Mouse (Mus musculus): ENCODE measurements at regions not wholly inside any gene's neighbourhood (a gene's known extent, or its start where the extent isn't known, plus 50 kb on each side); places are given as distances from the start of the nearest gene placed in this dataset.

DNA sequence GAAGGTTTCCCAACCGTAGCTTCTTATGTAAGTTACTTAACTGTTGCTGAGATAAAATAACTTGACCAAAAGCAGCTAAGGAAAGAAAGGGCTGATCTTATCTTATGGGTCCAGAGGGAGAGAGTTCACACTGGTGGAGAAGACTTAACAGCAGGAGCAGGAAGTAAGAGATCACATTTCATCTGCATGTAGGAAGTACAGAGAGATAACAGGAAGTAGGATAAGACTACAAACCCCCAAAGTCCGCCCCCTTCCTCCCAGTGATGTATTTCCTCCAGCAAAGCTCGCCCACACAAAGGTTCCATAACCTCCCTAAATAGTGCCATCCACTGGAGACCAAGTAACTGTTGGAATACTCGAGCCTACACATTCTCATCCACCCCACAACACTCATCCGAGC lies 79.2 kb upstream of the Tbc1d5 start:
- no peak for DNase-seq (ENCODE audit: low spot score)

- DNase-seq (ENCODE audit: low spot score): no peak
Observed at GRCm38 (mm10) chr17:51248543-51248942, 69.4 kb upstream of the Tbc1d5 start.

DNA sequence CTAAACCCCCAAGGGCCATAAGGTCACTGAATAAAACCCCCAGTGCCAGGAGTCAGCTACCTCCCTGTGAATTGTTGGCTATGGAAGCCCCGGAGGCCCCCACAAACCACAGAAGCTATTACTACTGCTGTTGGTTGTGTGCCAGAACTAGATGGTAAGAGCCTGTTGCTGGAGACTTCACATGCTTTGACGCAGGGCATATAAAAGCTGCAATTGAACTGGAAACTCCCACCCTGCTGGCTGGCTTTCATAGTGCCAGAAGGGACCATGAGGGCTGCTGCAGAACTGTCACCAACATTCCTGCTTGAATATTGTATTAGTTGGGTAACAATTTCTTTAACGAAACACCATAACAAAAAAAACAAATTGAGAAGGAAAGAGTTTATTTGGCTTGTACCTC lies 66.9 kb upstream of the Tbc1d5 start:
- DNase-seq (ENCODE audit: low spot score): no peak

DNA sequence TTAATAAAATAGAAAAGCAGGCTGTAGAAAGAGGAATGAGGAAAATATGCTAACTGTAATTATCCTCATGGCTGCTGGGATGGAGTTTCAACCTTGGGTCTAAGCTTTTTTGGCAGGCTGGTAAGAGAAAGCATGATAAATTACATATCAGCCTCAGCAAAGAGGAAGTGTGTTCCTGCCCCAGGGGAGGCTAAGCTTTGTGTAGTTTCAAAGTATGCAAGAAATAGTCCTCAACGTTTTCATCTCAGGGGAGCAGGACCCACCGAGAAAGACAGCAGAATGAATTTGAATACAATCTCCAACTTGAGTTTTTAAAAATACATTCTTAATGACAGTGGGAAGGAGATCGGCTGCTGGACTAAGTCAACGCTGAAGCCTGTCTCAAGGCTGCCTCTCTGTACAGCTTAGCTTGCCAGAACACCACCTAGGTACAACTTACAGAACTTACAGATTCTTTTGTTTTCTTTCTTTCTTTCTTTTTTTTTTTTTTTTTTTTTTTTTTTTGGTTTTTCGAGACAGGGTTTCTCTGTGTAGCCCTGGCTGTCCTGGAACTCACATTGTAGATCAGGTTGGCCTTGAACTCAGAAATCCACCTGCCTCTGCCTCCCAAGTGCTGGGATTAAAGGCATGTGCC lies 61.3 kb upstream of the Tbc1d5 start:
- no peak for DNase-seq (ENCODE audit: low spot score)

- no peak for DNase-seq (ENCODE audit: low spot score)
Observed at GRCm38 (mm10) chr17:51239465-51239864, 60.3 kb upstream of the Tbc1d5 start.
